Comparison of ENCODE assay signal across 8 mouse cellular contexts in the genomic region with DNA sequence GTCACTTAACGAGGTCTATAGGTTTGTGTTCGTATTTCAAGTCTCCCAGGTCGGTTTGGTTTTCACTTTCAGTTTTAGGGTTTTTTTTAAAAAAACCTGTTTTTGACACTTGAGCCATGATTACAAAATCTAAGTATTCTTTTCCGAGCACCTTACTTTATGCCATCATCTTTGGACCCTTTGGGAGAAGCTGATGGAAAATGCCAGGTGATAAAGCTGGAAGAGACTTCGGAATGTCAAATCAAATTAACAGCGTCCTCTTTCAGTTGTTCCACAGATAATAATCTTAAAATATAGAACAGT. TPM values are rescaled to one million over a fixed set of nuclear protein-coding genes. Genes with fewer than 3 reads are reported as not detected.
DNase-seq lines count a peak whose midpoint lies in the region; ATAC-seq and TF ChIP-seq lines count a peak whose summit lies in the region.

No protein-coding gene starts in this region.

- H3K4me2 ChIP-seq in forebrain, embryonic 13.5 days: peak overlapping the region; percentile 68
- H3K4me2 ChIP-seq in liver, embryonic 14.5 days (ENCODE audit: low read depth): peak overlapping the region; percentile 78

- H3K79me3 ChIP-seq in C2C12 (ENCODE audit: low read depth): peaks cover 17% of the 10 kb centered on the region

- peak overlapping the region; percentile 99 for H3K4me3 ChIP-seq in heart, adult 2 months
- peak overlapping the region; percentile 72 for H3K4me3 ChIP-seq in C2C12 (ENCODE audit: insufficient read depth, poor library complexity, severe bottlenecking)
- H3K4me3 ChIP-seq in forebrain, embryonic 13.5 days: peak overlapping the region; percentile 69
- H3K4me3 ChIP-seq in liver, embryonic 14.5 days (ENCODE audit: insufficient read depth in 1 of 2, low read depth in 2 of 2, low read length in 2 of 2): peak overlapping the region; percentile 93 to 100

- no peak for TF ChIP-seq EP300 in heart, adult 2 months (IDR thresholded peaks at IDR 0.05; ENCODE audit: insufficient read depth, low read depth, low read length)
- no peak for TF ChIP-seq EP300 in liver, embryonic 14.5 days (IDR thresholded peaks at IDR 0.05; ENCODE audit: low read depth)

- no peak for TF ChIP-seq POLR2A in heart, adult 2 months (IDR thresholded peaks at IDR 0.05; ENCODE audit: insufficient read depth, low read depth, low read length)

- 9% methylated on average over 6 of the region's 6 CpGs for WGBS in heart, adult 2 months
- WGBS in forebrain, embryonic 13.5 days: 21% methylated on average over 6 of the region's 6 CpGs
- 12% methylated on average over 6 of the region's 6 CpGs for WGBS in liver, embryonic 14.5 days (ENCODE audit: insufficient replicate concordance)

- DNase-seq in heart, adult 2 months: no peak
- DNase-seq in heart, adult 9 months (ENCODE audit: low spot score in 2 of 2): no peak
- DNase-seq in liver, embryonic 14.5 days (ENCODE audit: low read depth in 3 of 3, low spot score in 3 of 3): no peak
- no peak for DNase-seq in urinary bladder, adult 2 months (ENCODE audit: low spot score)
- no peak for DNase-seq in spleen, adult 12 weeks (ENCODE audit: low spot score)

- H3ac ChIP-seq in C2C12 (ENCODE audit: control insufficient read depth, insufficient read length, low read depth): peak overlapping the region; percentile 83

- ATAC-seq in forebrain, embryonic 13.5 days: no peak
- ATAC-seq in liver, embryonic 14.5 days (ENCODE audit: insufficient read depth): no peak
- ATAC-seq in cerebellum, adult (ENCODE audit: insufficient number of reproducible peaks, low FRiP score, low TSS enrichment): no peak

- H3K9me3 ChIP-seq in forebrain, embryonic 13.5 days (replicated peaks): no peaks in the 10 kb centered on the region
- no peaks in the 10 kb centered on the region for H3K9me3 ChIP-seq in liver, embryonic 14.5 days (ENCODE audit: control insufficient read depth, low read length)

- intact Hi-C loops in heart, adult 2 months (cut with DNase I): loop anchor here (1.0 kb wide), 1 partner anchor 30 kb away; a partner anchor contains a TSS

- peak overlapping the region; percentile 89 for H3K9ac ChIP-seq in heart, adult 2 months (ENCODE audit: low read depth, low read length)
- H3K9ac ChIP-seq in forebrain, embryonic 13.5 days: peak overlapping the region; percentile 80
- H3K9ac ChIP-seq in liver, embryonic 14.5 days (replicated peaks): peak overlapping the region; percentile 96

- no peak for TF ChIP-seq CTCF in heart, adult 2 months (IDR thresholded peaks at IDR 0.05)
- TF ChIP-seq CTCF in C2C12 (IDR thresholded peaks at IDR 0.05; ENCODE audit: control insufficient read depth, insufficient read depth, insufficient read length): no peak
- no peak for TF ChIP-seq CTCF in liver, embryonic 14.5 days (IDR thresholded peaks at IDR 0.05; ENCODE audit: low read depth)

- H3K79me2 ChIP-seq in heart, adult 2 months (replicated peaks; ENCODE audit: control insufficient read depth, insufficient read depth, low read length): 0 out of 2 replicates have a peak, but pooled peaks cover 1% of the 10 kb centered on the region
- H3K79me2 ChIP-seq in C2C12 (ENCODE audit: control insufficient read depth, insufficient read depth): peaks cover 32% of the 10 kb centered on the region

- H3K27ac ChIP-seq in heart, adult 2 months: peak overlapping the region; percentile 89
- H3K27ac ChIP-seq in forebrain, embryonic 13.5 days: peak overlapping the region; percentile 77; the same call in 1 of the 2 replicates
- peak overlapping the region; percentile 83 for H3K27ac ChIP-seq in liver, embryonic 14.5 days

- no peaks in the 10 kb centered on the region for H3K4me1 ChIP-seq in heart, adult 2 months (ENCODE audit: control insufficient read depth, insufficient read depth, low read length)
- peaks cover 4% of the 10 kb centered on the region; the same call in 1 of the 2 replicates for H3K4me1 ChIP-seq in forebrain, embryonic 13.5 days
- peaks cover 0 to 3% of the 10 kb centered on the region in 2 experiments; a peak in 1 of 4 replicates for H3K4me1 ChIP-seq in liver, embryonic 14.5 days (replicated peaks; ENCODE audit: control insufficient read depth in 2 of 2, insufficient read depth in 2 of 2, low read length in 1 of 2)

- peaks cover 3% of the 10 kb centered on the region for H3K36me3 ChIP-seq in heart, adult 2 months (ENCODE audit: control insufficient read depth, insufficient read depth, low read length)
- H3K36me3 ChIP-seq in C2C12 (ENCODE audit: control insufficient read depth, insufficient read depth): peaks cover 29% of the 10 kb centered on the region
- peaks cover 19% of the 10 kb centered on the region for H3K36me3 ChIP-seq in forebrain, embryonic 13.5 days (ENCODE audit: poor library complexity, severe bottlenecking)
- H3K36me3 ChIP-seq in liver, embryonic 14.5 days (replicated peaks; ENCODE audit: control insufficient read depth, insufficient read depth, low read depth): peaks cover 10% of the 10 kb centered on the region

- H3K27me3 ChIP-seq in heart, adult 2 months (ENCODE audit: control insufficient read depth, insufficient read depth, low read length): no peaks in the 10 kb centered on the region
- no peaks in the 10 kb centered on the region for H3K27me3 ChIP-seq in C2C12 (ENCODE audit: control insufficient read depth, insufficient read depth, insufficient read length)
- no peaks in the 10 kb centered on the region for H3K27me3 ChIP-seq in forebrain, embryonic 13.5 days
- H3K27me3 ChIP-seq in liver, embryonic 14.5 days (ENCODE audit: control insufficient read depth, insufficient read depth, low read length): no peaks in the 10 kb centered on the region

TF ChIP-seq in C2C12, 6 proteins besides CTCF, POLR2A, EP300 and RAD21:
- no peak for TF ChIP-seq USF1 (IDR thresholded peaks at IDR 0.05; ENCODE audit: low read depth)
- TF ChIP-seq MYOD1 (IDR thresholded peaks at IDR 0.05; ENCODE audit: control insufficient read depth, insufficient read length, low read depth): no peak
- TF ChIP-seq MAX (IDR thresholded peaks at IDR 0.05): no peak
- no peak for TF ChIP-seq CEBPB (IDR thresholded peaks at IDR 0.05; ENCODE audit: low read depth)
- no peak for TF ChIP-seq FOSL1 (IDR thresholded peaks at IDR 0.05; ENCODE audit: insufficient read depth, low read length, poor library complexity, severe bottlenecking)

RNA-seq across cellular contexts. Expression of a gene that starts 0.5 kb away (rescaled TPM):
- 10 to 100 TPM; 22.3 to 23.4 TPM for total RNA-seq in heart, adult 2 months (2021)
- 6.3 and 13.6 TPM in 2 replicates for polyA plus RNA-seq in heart, adult 2 months (2012; rRNA removed)
- 12.4 TPM for polyA plus RNA-seq in C2C12 (2012; fragmentation: generic; extraction: Trizol)
- polyA plus RNA-seq in forebrain, embryonic 13.5 days (2015; fragmentation: Nextera tagmentation; extraction: Ambion mirVana): 62.8 and 65.7 TPM in 2 replicates
- 9.5 and 17.8 TPM in 2 replicates for polyA plus RNA-seq in liver, embryonic 14.5 days (2012; rRNA removed)
- 39.4 and 40.4 TPM in 2 replicates for polyA plus RNA-seq in liver, embryonic 14.5 days (2014; fragmentation: Nextera tagmentation; extraction: Ambion mirVana)
- polyA plus RNA-seq in urinary bladder, adult 2 months (2012; rRNA removed): 33.3 and 39.7 TPM in 2 replicates

RNA-seq across cellular contexts. Expression of a gene that starts 30.0 kb away (rescaled TPM):
- total RNA-seq in heart, adult 2 months (2021): 1 to 10 TPM; 2.1 to 2.5 TPM
- 0.72 and 1.9 TPM in 2 replicates for polyA plus RNA-seq in heart, adult 2 months (2012; rRNA removed)
- polyA plus RNA-seq in C2C12 (2012; fragmentation: generic; extraction: Trizol): 2.9 TPM
- 46.2 and 46.7 TPM in 2 replicates for polyA plus RNA-seq in forebrain, embryonic 13.5 days (2015; fragmentation: Nextera tagmentation; extraction: Ambion mirVana)
- polyA plus RNA-seq in liver, embryonic 14.5 days (2012; rRNA removed): 5.6 and 7.9 TPM in 2 replicates
- 14.6 and 14.9 TPM in 2 replicates for polyA plus RNA-seq in liver, embryonic 14.5 days (2014; fragmentation: Nextera tagmentation; extraction: Ambion mirVana)
- 5.7 and 7.3 TPM in 2 replicates for polyA plus RNA-seq in urinary bladder, adult 2 months (2012; rRNA removed)
